Mouse (Mus musculus) B cell, adult 2 months (primary cell): ENCODE measurements around the gene Slc2a13.

Source experiments
- DNase-seq, 2 experiments: peaks; one replicate each; pipeline ENCODE4 v3.0.0; 2022

The Slc2a13 gene

DNA sequence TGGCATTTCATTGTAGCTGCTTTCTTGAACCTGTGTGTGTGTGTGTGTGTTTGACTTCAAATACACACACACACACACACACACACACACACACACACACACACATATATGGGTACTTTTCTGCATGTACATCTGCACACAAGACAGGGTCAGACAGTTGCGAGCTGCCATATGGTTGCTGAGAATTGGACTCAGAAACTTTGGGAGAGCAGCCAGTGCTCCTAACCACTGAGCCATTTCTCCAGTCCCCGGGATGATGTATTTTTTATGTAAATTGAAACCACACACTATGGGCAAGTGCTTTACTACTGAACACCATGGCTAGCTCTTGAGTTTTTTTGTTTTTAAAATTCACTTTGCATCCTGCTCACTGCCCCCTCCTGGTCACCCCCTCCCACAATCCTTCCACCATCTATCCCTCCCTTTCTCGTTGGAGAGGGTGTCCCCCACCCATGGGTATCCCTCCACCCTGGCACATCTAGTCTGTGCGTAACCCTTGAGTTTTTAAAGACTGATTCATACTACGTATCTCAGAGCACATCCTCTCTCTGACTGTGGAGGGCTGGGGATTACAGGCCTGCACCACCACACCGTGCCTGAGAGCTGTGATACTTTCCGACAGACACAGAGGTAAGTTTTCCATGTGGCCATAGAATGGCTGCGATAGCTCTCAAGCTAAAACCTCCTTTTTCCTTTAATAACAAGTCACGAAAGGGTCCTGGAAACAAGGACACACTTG lies 200.4 kb downstream of the Slc2a13 start:
- DNase-seq: no peak

GRCm38 (mm10) chr15:91371859-91372394 lies 201.1 kb downstream of the Slc2a13 start:
- no peak for DNase-seq

DNA sequence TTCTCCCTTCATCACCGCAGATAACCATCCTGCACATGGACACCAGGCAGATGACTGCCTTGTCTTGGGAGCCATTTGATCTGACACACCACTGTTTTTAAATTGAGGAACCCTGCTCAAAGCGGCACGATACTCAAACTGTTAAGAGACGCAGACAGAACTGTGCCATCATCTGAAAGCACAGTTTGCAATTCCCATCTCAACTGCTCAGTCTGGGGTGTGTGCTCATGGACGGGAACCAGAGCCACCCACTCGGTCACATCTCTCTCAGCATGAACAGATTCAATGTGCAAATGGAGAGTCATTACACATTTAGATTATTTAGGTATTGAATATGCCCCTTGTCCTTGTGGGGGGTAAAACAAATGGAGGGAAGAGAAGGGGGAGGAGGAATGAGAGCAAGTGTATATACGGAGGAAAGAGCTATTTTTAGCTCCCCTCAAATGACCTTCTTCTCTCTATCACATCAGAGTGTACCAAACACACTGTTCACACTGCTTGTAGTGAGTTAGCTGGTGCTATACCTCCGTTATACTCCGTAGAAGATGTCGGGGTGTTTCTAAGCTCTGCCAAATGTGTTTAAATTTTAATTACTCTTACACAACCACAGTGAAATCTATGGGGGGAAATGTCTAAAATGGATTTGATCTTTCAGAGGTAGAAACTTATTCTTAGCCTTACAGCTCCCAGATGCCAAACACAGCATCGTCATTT lies 203.2 kb downstream of the Slc2a13 start:
- no peak for DNase-seq

GRCm38 (mm10) chr15:91360495-91360894 lies 212.6 kb downstream of the Slc2a13 start:
- DNase-seq: no peak

GRCm38 (mm10) chr15:91351006-91351405 lies 222.1 kb downstream of the Slc2a13 start:
- DNase-seq: no peak

GRCm38 (mm10) chr15:91338350-91338749 lies 234.7 kb downstream of the Slc2a13 start:
- no peak for DNase-seq

DNA sequence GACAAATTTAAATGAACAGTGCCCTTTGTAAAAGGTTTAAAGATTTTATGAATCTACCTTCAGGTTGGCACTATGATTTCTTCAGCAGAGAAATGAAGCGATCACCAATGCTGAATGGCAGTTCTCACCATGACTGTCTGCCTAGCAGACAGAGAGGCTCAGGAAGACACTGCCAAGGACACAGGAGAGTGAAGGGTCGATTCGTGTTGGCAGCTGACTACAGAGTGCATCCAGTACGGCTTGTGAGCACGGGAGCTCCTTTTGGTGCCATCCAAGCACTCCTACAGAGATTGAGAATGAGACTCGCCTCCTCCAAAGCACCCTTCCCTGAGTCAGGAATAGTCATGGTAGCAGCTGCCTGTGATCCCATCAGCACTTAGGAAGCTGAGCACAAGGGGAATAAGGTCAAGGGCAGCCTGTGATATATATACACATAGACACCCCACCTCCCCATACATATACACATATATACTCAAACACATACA lies 238.6 kb downstream of the Slc2a13 start:
- DNase-seq: no peak

DNA sequence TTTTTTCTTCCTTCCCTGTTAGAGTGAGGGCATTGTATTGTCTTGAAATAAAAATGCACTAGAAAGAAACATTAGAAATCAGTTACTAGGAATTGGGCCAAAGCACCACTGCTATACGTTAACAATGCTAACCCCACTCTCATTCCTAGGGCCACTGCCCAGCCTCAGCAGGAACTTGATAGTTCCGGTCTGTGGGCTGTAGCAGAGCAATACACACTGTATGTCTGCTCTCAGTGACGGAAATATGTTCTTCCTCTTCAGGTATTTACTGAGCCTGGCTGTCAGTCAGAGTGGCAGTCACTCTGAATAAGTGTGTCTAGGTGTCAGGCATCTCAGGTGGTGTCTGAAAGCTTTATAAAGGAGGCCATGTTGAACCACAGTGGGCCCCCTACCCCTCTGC lies 245.3 kb downstream of the Slc2a13 start:
- no peak for DNase-seq

- DNase-seq: no peak
Measured at GRCm38 (mm10) chr15:91327023-91327422, 246.0 kb downstream of the Slc2a13 start.

DNA sequence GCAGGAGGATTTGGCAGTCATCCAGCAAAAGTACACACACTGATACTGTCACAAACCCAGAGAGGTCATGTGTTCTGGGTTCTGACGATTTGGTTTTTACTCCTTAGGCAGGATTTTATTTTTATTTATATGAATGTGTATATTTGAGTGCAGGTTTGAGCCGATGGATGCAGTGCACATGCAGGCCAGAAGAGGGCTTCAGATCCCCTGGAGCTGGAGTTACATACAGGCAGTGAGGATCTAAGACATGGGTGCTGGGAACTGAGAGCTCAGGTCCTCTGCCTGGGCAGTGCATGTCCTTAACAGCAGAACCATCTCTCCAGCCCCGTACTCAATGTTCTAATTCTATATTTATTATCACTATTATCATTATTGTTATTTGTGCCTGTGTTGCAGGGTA lies 253.7 kb downstream of the Slc2a13 start:
- no peak for DNase-seq

DNA sequence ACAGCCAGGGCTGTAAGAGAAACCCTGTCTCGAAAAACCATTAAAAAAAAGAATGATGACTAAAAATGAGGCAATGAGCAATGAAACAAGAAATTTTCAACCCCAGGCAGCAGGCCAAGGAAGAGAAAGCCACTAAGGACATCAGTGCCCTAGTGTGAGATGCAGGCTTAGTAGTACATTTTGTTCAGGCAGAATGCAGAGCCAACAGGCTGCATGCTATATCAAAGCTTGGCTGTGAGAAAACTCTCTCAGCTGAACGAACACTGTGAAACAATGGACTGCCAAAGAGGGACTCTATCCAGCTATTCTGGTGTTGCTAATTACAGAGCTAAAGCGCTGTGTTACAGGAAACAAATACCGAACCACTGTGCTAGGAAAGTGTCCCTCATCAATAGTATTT lies 256.1 kb downstream of the Slc2a13 start:
- DNase-seq: no peak

DNA sequence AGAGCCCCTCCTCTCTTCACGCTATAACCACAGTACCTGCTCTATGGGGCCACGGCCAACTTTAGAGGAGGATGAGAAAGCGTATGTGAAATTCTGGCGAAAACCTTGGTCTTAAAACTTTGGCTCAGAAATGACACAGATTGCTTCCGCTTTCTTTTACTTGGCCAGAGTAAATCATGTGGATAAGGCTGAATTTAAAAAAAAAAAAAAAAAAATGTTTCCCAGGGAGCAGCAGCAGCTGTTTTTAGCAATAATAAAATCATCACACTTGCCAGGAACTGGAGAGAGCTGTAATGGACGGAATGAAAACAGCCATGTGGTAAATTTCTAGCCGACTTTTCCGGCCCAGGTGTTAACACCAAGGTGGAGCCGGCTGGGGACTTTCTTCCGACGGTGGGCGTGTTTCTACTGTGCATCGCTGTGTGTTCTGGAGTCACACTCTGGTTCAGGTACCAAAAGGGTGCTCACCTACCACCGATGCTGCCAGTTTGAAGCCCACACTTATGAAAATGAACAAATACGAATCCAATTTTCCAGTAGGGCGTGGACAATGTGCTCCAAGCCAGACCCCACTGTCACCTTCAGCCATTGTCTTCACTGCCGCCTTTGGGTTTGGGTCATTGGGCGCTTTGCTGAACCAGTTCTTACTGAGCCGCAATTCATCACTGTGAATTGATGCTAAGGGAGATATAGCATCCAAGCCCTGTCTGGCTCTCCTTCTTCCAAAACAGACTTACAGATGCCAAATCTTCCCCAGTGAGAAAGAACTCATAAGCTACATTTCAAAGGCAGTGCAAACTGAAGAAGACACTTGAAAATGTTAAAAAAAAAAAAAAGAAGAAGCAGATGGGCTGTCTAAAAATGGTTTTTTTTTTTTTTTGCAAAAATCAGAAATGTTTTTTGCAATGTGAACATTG lies 258.4 kb downstream of the Slc2a13 start:
- no peak for DNase-seq

- no peak for DNase-seq
Measured at GRCm38 (mm10) chr15:91304296-91304852, 268.7 kb downstream of the Slc2a13 start.

- DNase-seq: peak; percentile 76 to 77
Measured at GRCm38 (mm10) chr15:91301366-91301765, 271.7 kb downstream of the Slc2a13 start.

DNA sequence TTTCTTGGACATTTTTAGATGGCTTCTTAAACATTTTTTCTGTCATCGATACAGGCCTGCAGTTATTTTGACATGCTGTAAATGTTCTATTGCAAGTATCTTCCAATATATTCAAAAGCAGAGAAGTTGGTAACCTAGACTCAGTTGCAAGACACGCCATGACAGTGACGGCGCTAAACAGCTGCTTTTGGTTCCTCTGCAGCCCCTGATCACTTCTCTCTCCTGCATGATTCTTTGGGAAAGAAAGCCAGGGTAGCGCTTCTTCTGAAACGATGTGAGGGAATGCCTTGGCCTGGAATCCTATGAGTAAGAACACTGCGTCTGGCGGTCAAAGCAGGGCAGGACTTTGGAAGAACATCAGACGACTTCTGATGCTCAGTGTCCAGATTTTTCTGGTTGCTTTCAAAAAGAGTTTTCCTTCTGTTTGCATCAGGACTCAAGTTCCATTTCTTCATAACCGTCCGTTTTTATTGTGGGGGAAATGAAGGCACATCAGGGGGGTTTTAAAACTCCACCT lies 273.7 kb downstream of the Slc2a13 start:
- DNase-seq: no peak

- no peak for DNase-seq
Measured at GRCm38 (mm10) chr15:91283418-91283817, 289.6 kb downstream of the Slc2a13 start.

- DNase-seq: no peak
Measured at GRCm38 (mm10) chr15:91282822-91283221, 290.2 kb downstream of the Slc2a13 start.

- DNase-seq: no peak
Measured at GRCm38 (mm10) chr15:91281521-91281920, 291.5 kb downstream of the Slc2a13 start.

- no peak for DNase-seq
Measured at GRCm38 (mm10) chr15:91279571-91279970, 293.5 kb downstream of the Slc2a13 start.

DNA sequence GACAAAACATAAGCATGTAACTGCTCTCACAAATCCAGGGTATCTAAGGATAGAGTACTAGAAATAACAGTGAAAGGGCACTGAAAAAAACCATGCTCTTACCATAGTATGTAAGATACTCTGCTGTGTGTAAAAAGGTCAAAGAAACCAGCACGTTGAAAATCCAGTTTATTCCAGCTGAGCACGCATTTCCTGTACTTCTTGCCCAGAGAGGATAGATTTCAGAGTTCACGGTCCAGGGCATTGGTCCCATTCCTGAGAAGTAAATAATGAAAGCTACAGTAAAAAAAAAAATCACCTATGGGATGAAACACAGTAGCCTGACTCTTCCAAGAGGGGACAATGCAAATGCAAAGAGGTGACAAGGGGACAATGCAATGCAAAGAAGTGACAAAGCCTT lies 297.1 kb downstream of the Slc2a13 start:
- DNase-seq: no peak

DNA sequence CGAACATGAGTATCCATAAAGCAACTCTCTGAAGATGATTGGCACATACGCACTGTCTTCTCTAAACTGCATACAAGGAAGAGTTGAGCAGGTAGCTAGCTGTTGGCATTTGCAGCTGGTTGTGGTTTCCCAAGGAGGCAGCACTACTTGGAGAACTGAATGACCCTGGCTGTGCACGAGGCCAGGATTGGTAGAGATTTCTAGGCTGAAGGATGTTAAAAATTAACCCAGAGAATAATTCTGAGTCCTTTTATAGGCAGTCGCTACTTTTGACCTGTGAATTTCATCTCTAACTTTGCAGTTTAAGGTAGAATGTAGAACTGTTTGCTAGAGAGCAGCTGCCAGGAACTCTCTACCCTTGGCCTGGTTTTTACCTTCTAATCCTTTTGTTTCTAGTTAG lies 304.5 kb downstream of the Slc2a13 start:
- DNase-seq: no peak

DNA sequence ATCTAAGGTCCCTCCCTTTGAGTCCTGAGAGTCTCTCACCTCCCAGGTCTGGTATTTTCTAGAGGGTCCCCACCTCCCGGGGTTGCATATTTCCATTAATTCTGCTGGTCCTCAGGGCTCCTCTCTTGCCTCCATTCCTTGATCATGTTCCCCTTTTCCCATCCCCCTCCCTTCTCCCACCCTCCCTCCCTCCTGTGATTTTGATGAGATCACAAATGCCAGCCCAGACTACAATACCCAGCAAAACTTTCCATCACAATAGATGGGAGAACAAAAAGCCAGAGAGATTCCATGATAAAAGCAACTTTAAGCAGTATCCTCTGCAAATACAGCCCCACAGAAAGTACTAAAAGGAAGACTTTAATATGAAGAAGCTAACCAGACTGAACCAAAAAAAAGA lies 309.1 kb downstream of the Slc2a13 start:
- DNase-seq: no peak
